Mouse (Mus musculus) forebrain, embryonic 11.5 days (tissue): ENCODE results near the gene Prss38. TPM values are rescaled to one million over a fixed set of nuclear protein-coding genes. Genes with fewer than 3 reads are reported as not detected.
"Not testable (repeated sequence)": the region's sequence is repeated elsewhere in the genome, so short reads cannot be mapped to it uniquely, and the experiment has no call there.

Experiments used
- ATAC-seq: fragments of 200-750 bp; cut with Nextera tagmentation; replicated peaks from 2 replicates; pipeline ENCODE4 v1.8.0; 2017; ENCODE audit warnings: moderate TSS enrichment; ENCODE audit not compliant: low FRiP score
- DNase-seq: peaks from one replicate; pipeline ENCODE4 v3.0.0-alpha.2; 2017; ENCODE audit warnings: low spot score
- H3K27ac ChIP-seq: fragments of 300-500 bp; sonication (generic); 2 replicates; pipeline ENCODE4 v1.5.1; 2014; ENCODE audit warnings: low read depth, low read length
- H3K27me3 ChIP-seq: fragments of 300-500 bp; sonication (generic); 2 replicates; pipeline ENCODE4 v1.6.1; 2014; ENCODE audit warnings: mild to moderate bottlenecking, low read length, mixed read lengths; ENCODE audit not compliant: control insufficient read depth, insufficient read depth
- H3K36me3 ChIP-seq: fragments of 300-500 bp; sonication (generic); 2 replicates; pipeline ENCODE4 v1.6.1; 2014; ENCODE audit warnings: mild to moderate bottlenecking, low read length, moderate library complexity, mixed read lengths; ENCODE audit not compliant: control insufficient read depth, insufficient read depth
- H3K4me1 ChIP-seq: fragments of 300-500 bp; sonication (generic); replicated peaks from 2 replicates; pipeline ENCODE4 v1.6.1; 2014; ENCODE audit warnings: low read length, mixed read lengths; ENCODE audit not compliant: control insufficient read depth, insufficient read depth
- H3K4me2 ChIP-seq: fragments of 300-500 bp; sonication (generic); 2 replicates; pipeline ENCODE4 v1.6.1; 2014; ENCODE audit warnings: low read depth, mild to moderate bottlenecking, low read length, moderate library complexity, mixed read lengths; ENCODE audit not compliant: severe bottlenecking
- H3K4me3 ChIP-seq: fragments of 300-500 bp; sonication (generic); 2 replicates; pipeline ENCODE4 v1.5.1; 2014; ENCODE audit warnings: low read depth, low read length
- H3K9ac ChIP-seq: fragments of 300-500 bp; sonication (generic); 2 replicates; pipeline ENCODE4 v1.6.1; 2014; ENCODE audit warnings: low read length
- H3K9me3 ChIP-seq: fragments of 300-500 bp; sonication (generic); 2 replicates; pipeline ENCODE4 v1.6.1; 2016; ENCODE audit warnings: low read length, mixed read lengths; ENCODE audit not compliant: control insufficient read depth
- WGBS: fragments of 180-500 bp; shearing (Covaris S2); extraction: QIAGEN DNeasy Blood & Tissue Kit; methylation state at CpG from one replicate; pipeline ENCODE4 v1.1.7; 2014; 5-methylcytosine and 5-hydroxymethylcytosine counted together
- polyA plus RNA-seq: library from polyadenylated mRNA; unstranded; fragments of >200 nt; fragmentation: Nextera tagmentation; extraction: Ambion mirVana; gene quantifications from 2 replicates; pipeline ENCODE4 v1.2.1, GENCODE M21; 2014

Prss38 gene
- polyA plus RNA-seq, 1 experiment from 2014 or later: not detected

GRCm38 (mm10) chr11:59388806-59389205 lies 13.3 kb upstream of the Prss38 start:
- Histone ChIP-seq H3K4me2 (no peak overlapping the region), H3K27me3 (no peaks in the 10 kb centered on the region), H3K27ac (no peak overlapping the region), H3K4me3 (no peak overlapping the region), H3K9ac (no peak overlapping the region), H3K4me1 (peaks cover 4% of the 10 kb centered on the region; the same call in 1 of the 2 replicates), H3K9me3 (no peaks in the 10 kb centered on the region), H3K36me3 (no peaks in the 10 kb centered on the region)
- ATAC-seq: no peak
- WGBS: 83% methylated on average over 4 of the region's 4 CpGs
- DNase-seq: no peak

GRCm38 (mm10) chr11:59387471-59387870 lies 12.0 kb upstream of the Prss38 start:
- WGBS: 43% methylated on average over 4 of the region's 4 CpGs
- H3K4me3 ChIP-seq: no peak overlapping the region
- DNase-seq (no peak), ATAC-seq (no peak)
- H3K36me3 ChIP-seq: no peaks in the 10 kb centered on the region
- no peaks in the 10 kb centered on the region for H3K9me3 ChIP-seq
- H3K9ac ChIP-seq: no peak overlapping the region; the same call in 1 of the 2 replicates
- H3K27me3 ChIP-seq: no peaks in the 10 kb centered on the region
- no peak overlapping the region for H3K4me2 ChIP-seq
- H3K27ac ChIP-seq: no peak overlapping the region
- H3K4me1 ChIP-seq: peaks cover 4% of the 10 kb centered on the region; the same call in 1 of the 2 replicates

GRCm38 (mm10) chr11:59385123-59385522 lies 9.7 kb upstream of the Prss38 start:
- no peak for ATAC-seq
- Histone ChIP-seq H3K9ac (no peak overlapping the region), H3K27ac (no peak overlapping the region), H3K9me3 (no peaks in the 10 kb centered on the region), H3K4me3 (no peak overlapping the region), H3K4me2 (no peak overlapping the region), H3K4me1 (peaks cover 4% of the 10 kb centered on the region; the same call in 1 of the 2 replicates), H3K36me3 (no peaks in the 10 kb centered on the region), H3K27me3 (no peaks in the 10 kb centered on the region)
- DNase-seq: no peak
- 19% methylated on average over 8 of the region's 8 CpGs for WGBS

- ATAC-seq: no peak
- DNase-seq: no peak
Measured at GRCm38 (mm10) chr11:59384441-59384959, 9.0 kb upstream of the Prss38 start.

GRCm38 (mm10) chr11:59379547-59379946 lies 4.1 kb upstream of the Prss38 start:
- no peak for DNase-seq
- ATAC-seq: no peak
- H3K4me3 ChIP-seq: no peak overlapping the region
- H3K9ac ChIP-seq: no peak overlapping the region
- no peaks in the 10 kb centered on the region for H3K27me3 ChIP-seq
- H3K36me3 ChIP-seq: no peaks in the 10 kb centered on the region
- H3K9me3 ChIP-seq: no peaks in the 10 kb centered on the region
- H3K4me2 ChIP-seq: no peak overlapping the region
- peaks cover 1% of the 10 kb centered on the region; the same call in 1 of the 2 replicates for H3K4me1 ChIP-seq
- no peak overlapping the region for H3K27ac ChIP-seq

More at GRCm38 (mm10) chr11:59384441-59384959, 9.0 kb upstream of the Prss38 start:
- Histone ChIP-seq H3K9me3 (no peaks in the 10 kb centered on the region), H3K9ac (no peak overlapping the region; the same call in 1 of the 2 replicates), H3K4me2 (no peak overlapping the region), H3K27me3 (no peaks in the 10 kb centered on the region), H3K4me3 (no peak overlapping the region), H3K36me3 (no peaks in the 10 kb centered on the region), H3K27ac (no peak overlapping the region), H3K4me1 (peaks cover 4% of the 10 kb centered on the region; the same call in 1 of the 2 replicates)
- WGBS: 48% methylated on average over 7 of the region's 7 CpGs

GRCm38 (mm10) chr11:59377999-59378398 lies 2.5 kb upstream of the Prss38 start:
- ATAC-seq: no peak
- DNase-seq: no peak
- Histone ChIP-seq H3K9ac (no peak overlapping the region), H3K27me3 (no peaks in the 10 kb centered on the region), H3K4me1 (no peaks in the 10 kb centered on the region), H3K4me3 (no peak overlapping the region), H3K9me3 (no peaks in the 10 kb centered on the region), H3K36me3 (no peaks in the 10 kb centered on the region), H3K27ac (no peak overlapping the region), H3K4me2 (no peak overlapping the region)
- WGBS: 89% methylated on average over 3 of the region's 3 CpGs

- Histone ChIP-seq H3K27ac (no peak overlapping the region), H3K4me1 (no peaks in the 10 kb centered on the region), H3K27me3 (no peaks in the 10 kb centered on the region), H3K4me3 (no peak overlapping the region), H3K4me2 (no peak overlapping the region), H3K36me3 (no peaks in the 10 kb centered on the region), H3K9ac (no peak overlapping the region), H3K9me3 (no peaks in the 10 kb centered on the region)
- DNase-seq: no peak
- ATAC-seq: no peak
- WGBS: 82% methylated on average over 11 of the region's 11 CpGs
Measured at GRCm38 (mm10) chr11:59369848-59370247, 5.6 kb downstream of the Prss38 start.

- not testable (repeated sequence) for DNase-seq, H3K4me3 ChIP-seq, H3K4me1 ChIP-seq, H3K9ac ChIP-seq, H3K9me3 ChIP-seq, H3K4me2 ChIP-seq, ATAC-seq, H3K27me3 ChIP-seq, H3K27ac ChIP-seq, H3K36me3 ChIP-seq
- 91% methylated on average over 4 of the region's 4 CpGs for WGBS
Measured at GRCm38 (mm10) chr11:59367955-59368354, 7.5 kb downstream of the Prss38 start.

- Histone ChIP-seq H3K4me3 (no peak overlapping the region), H3K9ac (no peak overlapping the region), H3K27ac (no peak overlapping the region), H3K27me3 (no peaks in the 10 kb centered on the region), H3K36me3 (no peaks in the 10 kb centered on the region), H3K9me3 (no peaks in the 10 kb centered on the region), H3K4me1 (no peaks in the 10 kb centered on the region), H3K4me2 (no peak overlapping the region)
- 32% methylated on average over 3 of the region's 3 CpGs for WGBS
- ATAC-seq (no peak), DNase-seq (peak; percentile 65)
Measured at GRCm38 (mm10) chr11:59366633-59367032, 8.8 kb downstream of the Prss38 start.
